Mouse (Mus musculus): ENCODE measurements around the gene H2-Ob.

The H2-Ob gene

DNA sequence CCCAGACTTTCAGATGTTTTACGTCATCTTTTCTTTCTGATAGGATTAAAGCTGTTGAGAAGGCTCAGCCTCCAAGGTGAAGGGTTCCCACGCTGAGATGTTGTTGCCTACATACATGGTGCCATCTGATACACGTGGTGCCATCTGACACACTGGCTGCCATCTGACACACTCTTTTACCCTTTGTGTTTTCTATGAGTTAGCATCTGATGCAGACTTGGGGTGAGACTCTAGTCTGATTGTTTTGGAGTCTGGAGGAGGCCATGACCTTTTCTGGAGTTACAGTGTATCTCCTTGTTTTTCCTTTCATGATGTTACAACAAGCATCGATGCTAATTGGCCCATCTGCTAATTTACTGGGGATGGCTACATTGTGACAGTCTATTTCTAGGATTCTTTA, 6.0 kb downstream of the H2-Ob start:
- no peak for DNase-seq (ENCODE audit: low spot score)

- no peak for DNase-seq (ENCODE audit: low spot score)
Measured at GRCm38 (mm10) chr17:34247047-34247446, 8.3 kb downstream of the H2-Ob start.

GRCm38 (mm10) chr17:34248764-34249163, 10.1 kb downstream of the H2-Ob start:
- DNase-seq (ENCODE audit: low spot score): no peak

GRCm38 (mm10) chr17:34249361-34249760, 10.7 kb downstream of the H2-Ob start:
- no peak for DNase-seq (ENCODE audit: low spot score)

- no peak for DNase-seq (ENCODE audit: low spot score)
Measured at GRCm38 (mm10) chr17:34249878-34250277, 11.2 kb downstream of the H2-Ob start.

GRCm38 (mm10) chr17:34251666-34252065, 13.0 kb downstream of the H2-Ob start:
- DNase-seq (ENCODE audit: low spot score): no peak

- DNase-seq (ENCODE audit: low spot score): no peak
Measured at GRCm38 (mm10) chr17:34256501-34256900, 17.8 kb downstream of the H2-Ob start.

DNA sequence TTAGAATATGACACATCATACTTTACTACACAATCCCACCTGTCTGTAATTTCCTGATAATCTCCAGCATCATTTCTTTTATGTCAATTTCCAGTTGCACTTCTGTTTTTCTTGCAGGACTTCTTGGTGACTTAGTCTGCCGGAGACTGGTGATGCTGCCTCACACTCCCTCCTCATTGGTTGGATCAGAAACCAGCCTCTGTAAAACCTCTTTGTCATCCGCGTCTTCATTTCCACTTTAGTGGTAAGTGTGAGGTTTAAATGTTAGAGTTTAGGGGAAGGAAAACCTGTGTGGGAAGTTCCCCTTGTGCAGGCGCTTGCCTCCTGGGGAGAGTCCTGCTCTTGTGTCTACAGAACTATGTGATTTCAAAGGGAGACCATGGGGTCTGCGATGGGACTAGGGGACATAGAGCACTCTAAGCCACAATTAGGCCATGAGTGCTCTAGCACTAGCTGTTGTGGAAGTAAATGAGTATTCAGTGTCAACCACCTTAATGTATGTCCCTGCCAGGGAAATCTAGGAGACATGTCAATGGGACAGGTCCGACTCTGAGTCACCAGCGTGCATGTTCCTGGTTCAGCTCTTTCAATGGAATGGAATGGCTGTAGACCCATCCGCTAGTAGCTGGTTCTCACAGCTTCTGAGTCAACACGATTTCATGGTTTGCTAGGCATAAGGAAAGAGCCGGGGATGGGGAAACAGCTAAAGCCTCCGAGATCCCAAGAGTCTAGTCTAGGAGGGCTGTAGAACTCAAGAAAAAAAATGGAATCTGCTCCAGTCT, 19.1 kb downstream of the H2-Ob start, which contains the start of gene H2-Ab1:
Gene H2-Ab1 (plus strand): TSS at position 96 of the 782 bp plus-strand sequence.
- no peak for DNase-seq (ENCODE audit: low spot score)

DNA sequence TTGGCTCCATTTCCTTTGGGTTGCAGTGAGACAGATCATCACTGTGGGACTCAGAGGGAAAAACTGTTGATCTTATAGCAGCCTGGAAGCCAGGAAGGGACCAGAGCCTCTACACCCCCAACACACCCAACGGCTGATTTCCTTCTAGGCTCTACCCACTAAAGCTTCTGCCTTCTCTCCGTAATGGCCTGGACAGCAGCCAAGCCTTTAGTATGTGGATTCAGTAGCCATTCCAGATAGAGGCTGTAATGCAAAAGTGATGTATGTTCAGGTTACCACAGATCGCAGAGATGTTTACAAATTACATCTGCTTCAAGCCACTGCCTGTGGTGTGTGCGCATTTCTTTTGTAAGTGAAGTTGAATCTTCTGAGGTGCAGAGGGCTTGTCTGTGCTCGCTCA, 21.8 kb downstream of the H2-Ob start:
- DNase-seq (ENCODE audit: low spot score): no peak

- DNase-seq (ENCODE audit: low spot score): no peak
Measured at GRCm38 (mm10) chr17:34261502-34261901, 22.8 kb downstream of the H2-Ob start.

DNA sequence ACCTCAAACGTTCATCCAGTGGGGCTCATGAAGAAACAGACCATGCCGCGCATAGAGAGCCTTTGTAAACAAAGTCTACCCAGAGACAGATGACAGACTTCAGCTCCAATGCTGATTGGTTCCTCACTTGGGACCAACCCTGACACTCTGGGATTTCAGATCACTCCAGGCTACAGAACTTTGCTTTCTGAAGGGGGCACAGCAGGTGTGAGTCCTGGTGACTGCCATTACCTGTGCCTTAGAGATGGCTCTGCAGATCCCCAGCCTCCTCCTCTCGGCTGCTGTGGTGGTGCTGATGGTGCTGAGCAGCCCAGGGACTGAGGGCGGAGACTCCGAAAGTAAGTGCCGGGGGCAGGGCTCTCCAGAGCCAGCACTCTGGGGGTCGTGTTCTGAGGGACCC, 24.4 kb downstream of the H2-Ob start:
- DNase-seq (ENCODE audit: low spot score): no peak

GRCm38 (mm10) chr17:34263811-34264371, 25.2 kb downstream of the H2-Ob start:
- DNase-seq (ENCODE audit: low spot score): no peak

DNA sequence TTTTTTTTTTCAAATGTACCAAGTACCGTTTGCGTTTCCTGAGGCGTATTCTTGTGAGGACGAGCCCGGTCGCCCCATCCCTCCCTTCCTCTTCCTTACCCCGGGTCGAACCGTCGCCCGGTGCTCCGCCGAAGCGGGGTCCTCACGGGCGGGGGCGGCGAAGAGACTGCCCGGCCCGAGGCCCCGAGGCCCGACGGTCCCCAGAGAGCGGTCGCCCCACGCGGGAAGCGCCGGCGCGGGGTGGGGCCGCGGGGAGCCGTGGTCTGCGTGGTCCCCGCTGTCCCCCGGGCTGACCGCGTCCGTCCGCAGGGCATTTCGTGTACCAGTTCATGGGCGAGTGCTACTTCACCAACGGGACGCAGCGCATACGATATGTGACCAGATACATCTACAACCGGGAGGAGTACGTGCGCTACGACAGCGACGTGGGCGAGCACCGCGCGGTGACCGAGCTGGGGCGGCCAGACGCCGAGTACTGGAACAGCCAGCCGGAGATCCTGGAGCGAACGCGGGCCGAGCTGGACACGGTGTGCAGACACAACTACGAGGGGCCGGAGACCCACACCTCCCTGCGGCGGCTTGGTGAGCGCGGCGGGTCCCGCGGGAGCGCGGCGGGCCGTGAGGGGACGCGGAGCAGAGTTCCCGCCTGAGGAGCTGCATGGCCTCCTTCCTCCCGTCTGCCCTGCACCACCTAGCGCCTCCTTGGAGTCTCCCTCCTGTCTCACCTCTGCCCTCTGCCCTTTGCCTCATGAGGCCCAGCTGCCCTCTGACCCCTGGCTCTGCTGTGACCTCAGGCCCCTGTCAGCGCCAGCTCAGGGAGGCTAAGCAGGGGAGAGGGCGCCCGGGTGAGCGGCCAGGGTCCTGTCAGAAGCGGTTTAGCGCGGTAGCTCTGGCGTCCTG, 26.0 kb downstream of the H2-Ob start:
- no peak for DNase-seq (ENCODE audit: low spot score)

- no peak for DNase-seq (ENCODE audit: low spot score)
Measured at GRCm38 (mm10) chr17:34268262-34268661, 29.6 kb downstream of the H2-Ob start.

DNA sequence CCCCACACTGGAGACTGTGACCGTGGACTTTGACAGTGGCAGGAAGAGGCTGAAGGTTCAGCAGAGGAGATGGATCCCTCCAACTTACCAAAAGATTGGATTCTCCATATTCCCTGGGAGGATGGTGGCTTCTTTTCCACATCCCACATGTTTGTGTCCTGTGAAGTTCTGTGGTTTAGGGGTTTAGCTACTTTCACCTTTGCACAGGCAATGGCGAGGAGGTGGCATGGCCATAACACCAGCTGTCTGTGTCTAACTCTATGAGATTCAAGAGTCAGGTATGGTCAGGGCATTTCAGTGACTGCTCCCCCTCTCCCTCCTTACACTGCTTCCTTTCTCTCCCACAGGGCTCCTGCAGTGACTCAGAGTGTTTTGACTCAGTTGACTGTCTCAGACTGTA, 30.0 kb downstream of the H2-Ob start:
- DNase-seq (ENCODE audit: low spot score): no peak

GRCm38 (mm10) chr17:34269817-34270216, 31.1 kb downstream of the H2-Ob start:
- DNase-seq (ENCODE audit: low spot score): no peak

- DNase-seq (ENCODE audit: low spot score): no peak
Measured at GRCm38 (mm10) chr17:34270230-34270629, 31.5 kb downstream of the H2-Ob start.

GRCm38 (mm10) chr17:34270940-34271339, 32.2 kb downstream of the H2-Ob start:
- DNase-seq (ENCODE audit: low spot score): no peak

GRCm38 (mm10) chr17:34272102-34272501, 33.4 kb downstream of the H2-Ob start:
- DNase-seq (ENCODE audit: low spot score): no peak

DNA sequence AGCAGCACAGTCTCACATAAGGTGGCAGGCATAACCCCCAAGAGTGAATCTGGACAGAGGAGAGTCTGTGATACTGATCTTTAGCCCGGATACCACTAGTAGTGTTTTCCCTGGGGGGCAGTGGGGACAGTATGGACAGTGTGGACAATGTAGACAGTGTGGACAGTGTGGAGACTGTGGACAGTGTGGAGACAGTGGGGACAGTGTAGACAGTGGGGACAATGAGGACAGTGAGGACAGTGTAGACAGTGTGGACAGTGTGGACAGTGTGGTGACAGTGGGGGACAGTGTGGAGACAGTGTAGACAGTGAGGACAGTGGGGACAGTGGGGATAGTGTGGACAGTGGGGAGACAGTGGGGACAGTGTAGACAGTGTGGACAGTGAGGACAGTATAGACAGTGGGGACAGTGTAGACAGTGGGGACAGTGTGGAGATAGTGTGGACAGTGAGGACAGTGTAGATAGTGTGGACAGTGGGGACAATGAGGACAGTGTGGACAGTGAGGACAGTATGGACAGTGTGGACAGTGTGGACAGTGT, 41.9 kb downstream of the H2-Ob start:
- DNase-seq (ENCODE audit: low spot score): no peak

DNA sequence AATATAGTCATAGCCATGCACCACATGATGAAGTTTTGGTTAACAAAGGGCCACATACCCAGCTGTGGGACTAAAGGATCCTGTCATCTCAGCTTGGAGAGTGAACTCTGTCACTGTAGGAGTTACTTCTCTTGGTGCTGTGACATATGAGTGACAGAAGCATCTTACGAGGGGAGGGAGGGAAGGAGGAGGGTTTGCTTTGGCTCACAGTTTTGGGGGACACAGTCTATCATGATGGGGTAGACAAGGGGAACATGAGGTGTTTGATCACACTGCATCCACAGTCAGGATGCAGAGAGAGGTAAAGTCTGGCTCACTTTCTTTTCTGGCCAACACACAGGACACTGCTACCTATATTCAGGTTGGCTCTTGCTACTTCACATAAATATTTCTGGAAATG, 43.1 kb downstream of the H2-Ob start:
- no peak for DNase-seq (ENCODE audit: low spot score)

DNA sequence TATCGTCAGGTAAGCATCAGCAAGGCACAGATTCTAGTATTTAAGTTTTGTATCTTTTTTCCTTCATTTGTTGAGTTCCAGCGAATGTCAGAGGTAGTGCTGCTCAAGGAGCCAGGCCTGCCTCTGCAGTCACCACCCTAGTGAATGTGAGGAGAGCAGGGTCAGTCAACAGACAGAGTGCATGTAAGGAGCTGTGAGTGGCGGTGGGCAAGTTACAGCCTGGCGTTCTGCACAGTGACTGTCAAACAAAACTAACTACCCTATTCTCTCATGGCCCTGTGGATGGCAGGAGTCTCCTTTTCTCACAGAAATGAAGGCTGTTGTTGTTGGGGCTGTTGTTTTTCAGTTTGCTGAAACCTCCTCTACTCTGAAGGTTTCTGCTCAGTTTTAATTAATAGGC, 46.7 kb downstream of the H2-Ob start:
- no peak for DNase-seq (ENCODE audit: low spot score)

- DNase-seq (ENCODE audit: low spot score): no peak
Measured at GRCm38 (mm10) chr17:34285848-34286247, 47.1 kb downstream of the H2-Ob start.

All from urinary bladder, postnatal 10 days (tissue).